Mouse (Mus musculus) retina, embryonic 14.5 days (tissue): ENCODE measurements around the gene Pmfbp1.

ENCODE experiments used
- DNase-seq: peaks from one replicate; pipeline ENCODE4 v3.0.0-alpha.2; 2015; ENCODE audit warnings: low spot score

The Pmfbp1 gene

GRCm38 (mm10) chr8:109499009-109499717 is 5.3 kb downstream of the Pmfbp1 start:
- no peak for DNase-seq

- DNase-seq = no peak
Observed at GRCm38 (mm10) chr8:109503566-109503965, 9.7 kb downstream of the Pmfbp1 start.

GRCm38 (mm10) chr8:109505560-109505959 is 11.7 kb downstream of the Pmfbp1 start:
- DNase-seq = no peak

- no peak for DNase-seq
Observed at GRCm38 (mm10) chr8:109524008-109524407, 30.2 kb downstream of the Pmfbp1 start.

GRCm38 (mm10) chr8:109535140-109535990 is 41.5 kb downstream of the Pmfbp1 start:
- peak; percentile 69 for DNase-seq

- peak; percentile 90 for DNase-seq
Observed at GRCm38 (mm10) chr8:109536703-109537102, 42.9 kb downstream of the Pmfbp1 start.

GRCm38 (mm10) chr8:109542165-109542564 is 48.3 kb downstream of the Pmfbp1 start:
- no peak for DNase-seq

- no peak for DNase-seq
Observed at GRCm38 (mm10) chr8:109542748-109543519, 49.1 kb downstream of the Pmfbp1 start.

GRCm38 (mm10) chr8:109544049-109544448 is 50.2 kb downstream of the Pmfbp1 start:
- DNase-seq = no peak

- DNase-seq = peak; percentile 69
Observed at GRCm38 (mm10) chr8:109551663-109552062, 57.8 kb downstream of the Pmfbp1 start.

GRCm38 (mm10) chr8:109563881-109564280 is 70.1 kb downstream of the Pmfbp1 start:
- no peak for DNase-seq

- DNase-seq = no peak
Observed at GRCm38 (mm10) chr8:109564766-109565165, 70.9 kb downstream of the Pmfbp1 start.

GRCm38 (mm10) chr8:109565498-109566333 is 71.9 kb downstream of the Pmfbp1 start, which contains the start of the genes Dhx38 and Txnl4b:
Dhx38 (minus strand) TSS chr8:109565861.
Txnl4b (plus strand) TSS chr8:109565892.
- peak; percentile 100 for DNase-seq

GRCm38 (mm10) chr8:109571139-109571538 is 77.3 kb downstream of the Pmfbp1 start:
- DNase-seq = no peak

- DNase-seq = no peak
Observed at GRCm38 (mm10) chr8:109576311-109576710, 82.5 kb downstream of the Pmfbp1 start.

- no peak for DNase-seq
Observed at GRCm38 (mm10) chr8:109578900-109579301, 85.1 kb downstream of the Pmfbp1 start, which contains the start of gene Hp. Hp (minus strand) TSS chr8:109579172.

GRCm38 (mm10) chr8:109584293-109584692 is 90.5 kb downstream of the Pmfbp1 start:
- no peak for DNase-seq

GRCm38 (mm10) chr8:109584830-109585229 is 91.0 kb downstream of the Pmfbp1 start:
- DNase-seq = no peak

GRCm38 (mm10) chr8:109585652-109586051 is 91.8 kb downstream of the Pmfbp1 start:
- DNase-seq = no peak

GRCm38 (mm10) chr8:109586972-109587504 is 93.2 kb downstream of the Pmfbp1 start:
- DNase-seq = no peak

- DNase-seq = no peak
Observed at GRCm38 (mm10) chr8:109590901-109591300, 97.1 kb downstream of the Pmfbp1 start.
